Mouse (Mus musculus) erythroblast, adult 5-6 weeks (primary cell): ENCODE results near the gene Psap. TPM values are rescaled to one million over a fixed set of nuclear protein-coding genes. Genes with fewer than 3 reads are reported as not detected.

Experiments used
- ATAC-seq: replicated peaks from 2 replicates; pipeline ENCODE4 v1.8.0; 2016; ENCODE audit warnings: moderate number of reproducible peaks, mild to moderate bottlenecking, moderate TSS enrichment, inconsistent platforms; ENCODE audit not compliant: poor library complexity, low FRiP score, severe bottlenecking
- total RNA-seq, 2 experiments: library from RNA; stranded (forward) in 1 of 2; stranded (reverse) in 1 of 2; fragments of 150-400 nt in 1 of 2; fragments of 200-764, 138-1000 nt in 1 of 2; gene quantifications; 2 replicates each; pipeline versions ENCODE4 v1.2.3 to v1.2.4; 2015 to 2017; ENCODE audit warnings: low replicate concordance in 2 of 2

Gene Psap
- total RNA-seq, 2 experiments from 2014 or later = 208 to 238 TPM

- ATAC-seq = no peak
These were observed 66.7 kb downstream of the Psap start for GRCm38 (mm10) chr10:60344111-60344510.

GRCm38 (mm10) chr10:60346056-60346455, 68.6 kb downstream of the Psap start:
- ATAC-seq = no peak

- peak; percentile 51 for ATAC-seq
These were observed 69.4 kb downstream of the Psap start, which contains the start of gene Vsir for GRCm38 (mm10) chr10:60346701-60347405. Gene Vsir (plus strand): TSS chr10:60346851.

GRCm38 (mm10) chr10:60347768-60348610, 70.6 kb downstream of the Psap start:
- peak; percentile 29 for ATAC-seq

- peak; percentile 22 for ATAC-seq
These were observed 71.6 kb downstream of the Psap start for GRCm38 (mm10) chr10:60349056-60349455.

GRCm38 (mm10) chr10:60349644-60350043, 72.2 kb downstream of the Psap start:
- ATAC-seq = peak; percentile 68

- ATAC-seq = no peak
These were observed 72.8 kb downstream of the Psap start for GRCm38 (mm10) chr10:60350077-60350804.

- peak; percentile 58 for ATAC-seq
These were observed 73.4 kb downstream of the Psap start for GRCm38 (mm10) chr10:60350805-60351167.

- ATAC-seq = no peak
These were observed 73.8 kb downstream of the Psap start for GRCm38 (mm10) chr10:60351248-60351647.

GRCm38 (mm10) chr10:60351761-60352455, 74.5 kb downstream of the Psap start:
- ATAC-seq = 0 out of 2 replicates have a peak, but pooled peaks have one; percentile 12

Other genes with a start within 250 kb of the Psap start
- gene Spock2, start 171.4 kb upstream of the Psap start, total RNA-seq (2015; ENCODE audit: low replicate concordance) = not detected in 2 replicates
- gene Spock2, start 171.4 kb upstream of the Psap start, total RNA-seq (2017; ENCODE audit: low replicate concordance) = not detected in 2 replicates
- not detected in 2 replicates for gene Chst3, start 58.4 kb upstream of the Psap start, total RNA-seq (2015; ENCODE audit: low replicate concordance)
- gene Chst3, start 58.4 kb upstream of the Psap start, total RNA-seq (2017; ENCODE audit: low replicate concordance) = not detected in 2 replicates
- 78.8 and 104 TPM in 2 replicates for gene Vsir, start 69.2 kb downstream of the Psap start, total RNA-seq (2015; ENCODE audit: low replicate concordance)
- 77.5 and 165 TPM in 2 replicates for gene Vsir, start 69.2 kb downstream of the Psap start, total RNA-seq (2017; ENCODE audit: low replicate concordance)
- not detected in 2 replicates for gene Gm17455, start 122.1 kb downstream of the Psap start, total RNA-seq (2015; ENCODE audit: low replicate concordance)
- not detected in 2 replicates for gene Gm17455, start 122.1 kb downstream of the Psap start, total RNA-seq (2017; ENCODE audit: low replicate concordance)